Mouse (Mus musculus) hindbrain, postnatal 0 days (tissue): ENCODE measurements around the gene Dhrs2. TPM values are rescaled to one million over a fixed set of nuclear protein-coding genes. Genes with fewer than 3 reads are reported as not detected.

Source experiments
- ATAC-seq: fragments of 200-750 bp; cut with Nextera tagmentation; 2 replicates; pipeline ENCODE4 v1.8.0; 2017; ENCODE audit warnings: mild to moderate bottlenecking, moderate TSS enrichment, moderate library complexity
- DNase-seq: peaks from one replicate; pipeline ENCODE4 v3.0.0-alpha.2; 2015; ENCODE audit warnings: low spot score
- H3K27ac ChIP-seq: fragments of 300-500 bp; sonication (generic); 2 replicates; pipeline ENCODE4 v1.5.1; 2014; ENCODE audit warnings: mild to moderate bottlenecking
- H3K27me3 ChIP-seq: fragments of 300-500 bp; sonication (generic); 2 replicates; pipeline ENCODE4 v1.6.1; 2014; ENCODE audit warnings: low read length, mixed read lengths; ENCODE audit not compliant: insufficient read depth
- H3K36me3 ChIP-seq: fragments of 300-500 bp; sonication (generic); 2 replicates; pipeline ENCODE4 v1.6.1; 2014; ENCODE audit warnings: low read length, mixed read lengths; ENCODE audit not compliant: insufficient read depth
- H3K4me1 ChIP-seq: fragments of 300-500 bp; sonication (generic); 2 replicates; pipeline ENCODE4 v1.6.1; 2014; ENCODE audit warnings: antibody characterized with exemption, low read length, mixed read lengths; ENCODE audit not compliant: insufficient read depth
- H3K4me2 ChIP-seq: fragments of 300-500 bp; sonication (generic); 2 replicates; pipeline ENCODE4 v1.6.1; 2014; ENCODE audit warnings: low read depth, mild to moderate bottlenecking, low read length, moderate library complexity, mixed read lengths
- H3K4me3 ChIP-seq: fragments of 300-500 bp; sonication (generic); 2 replicates; pipeline ENCODE4 v1.5.1; 2014; ENCODE audit warnings: low read length
- H3K9ac ChIP-seq: fragments of 300-500 bp; sonication (generic); replicated peaks from 2 replicates; pipeline ENCODE4 v1.6.1; 2014; ENCODE audit warnings: mild to moderate bottlenecking, low read length, moderate library complexity, mixed read lengths
- H3K9me3 ChIP-seq: fragments of 300-500 bp; sonication (generic); 2 replicates; pipeline ENCODE4 v1.6.1; 2016; ENCODE audit warnings: low read length, mixed read lengths
- CTCF ChIP-seq: IDR thresholded peaks from 2 replicates; pipeline ENCODE4 v1.5.1; 2016; ENCODE audit warnings: antibody characterized with exemption, control low read depth, low read depth
- WGBS: fragments of 180-500 bp; shearing (Covaris S2); extraction: QIAGEN DNeasy Blood & Tissue Kit; methylation state at CpG from one replicate; pipeline ENCODE4 v1.1.7; 2014; 5-methylcytosine and 5-hydroxymethylcytosine counted together
- polyA plus RNA-seq: library from polyadenylated mRNA; unstranded; fragments of >200 nt; fragmentation: Nextera tagmentation; extraction: Ambion mirVana; gene quantifications from 2 replicates; pipeline ENCODE4 v1.2.1, GENCODE M21; 2015
- total RNA-seq: library from RNA; depleted of rRNA; stranded (reverse); fragments of >200 nt; gene quantifications from 2 replicates; pipeline ENCODE4 v1.2.3, GENCODE M21; 2014

The Dhrs2 gene
- total and polyA plus RNA-seq, 2 experiments from 2014 or later = 1.7 to 2.0 TPM

GRCm38 (mm10) chr14:55242664-55243063, 20.9 kb downstream of the Dhrs2 start:
- WGBS = 70% methylated on average over 1 of the region's 1 CpGs
- H3K9ac ChIP-seq = no peak overlapping the region
- ATAC-seq (no peak), DNase-seq (peak; percentile 51)
- no peak for TF ChIP-seq CTCF
- H3K4me2 ChIP-seq = no peak overlapping the region
- no peaks in the 10 kb centered on the region for H3K4me1 ChIP-seq
- H3K9me3 ChIP-seq = no peaks in the 10 kb centered on the region
- no peak overlapping the region for H3K4me3 ChIP-seq
- H3K27ac ChIP-seq = no peak overlapping the region
- no peaks in the 10 kb centered on the region for H3K27me3 ChIP-seq
- H3K36me3 ChIP-seq = no peaks in the 10 kb centered on the region

- H3K36me3 ChIP-seq = no peaks in the 10 kb centered on the region
- no peak overlapping the region for H3K4me2 ChIP-seq
- H3K9me3 ChIP-seq = no peaks in the 10 kb centered on the region
- 44% methylated on average over 6 of the region's 6 CpGs for WGBS
- ATAC-seq (no peak), DNase-seq (no peak)
- H3K4me3 ChIP-seq = no peak overlapping the region
- TF ChIP-seq CTCF = no peak
- no peaks in the 10 kb centered on the region for H3K4me1 ChIP-seq
- no peaks in the 10 kb centered on the region for H3K27me3 ChIP-seq
- no peak overlapping the region for H3K27ac ChIP-seq
- H3K9ac ChIP-seq = no peak overlapping the region
These were observed 25.4 kb downstream of the Dhrs2 start for GRCm38 (mm10) chr14:55247181-55247580.

GRCm38 (mm10) chr14:55248284-55248683, 26.5 kb downstream of the Dhrs2 start:
- H3K27ac ChIP-seq = no peak overlapping the region
- WGBS = 72% methylated on average over 6 of the region's 6 CpGs
- no peak overlapping the region for H3K4me3 ChIP-seq
- DNase-seq = no peak
- H3K4me2 ChIP-seq = no peak overlapping the region
- no peaks in the 10 kb centered on the region for H3K36me3 ChIP-seq
- H3K9me3 ChIP-seq = no peaks in the 10 kb centered on the region
- no peak for ATAC-seq
- no peaks in the 10 kb centered on the region for H3K4me1 ChIP-seq
- no peak overlapping the region for H3K9ac ChIP-seq
- no peak for TF ChIP-seq CTCF
- H3K27me3 ChIP-seq = no peaks in the 10 kb centered on the region

GRCm38 (mm10) chr14:55253580-55253979, 31.8 kb downstream of the Dhrs2 start:
- H3K27ac ChIP-seq = no peak overlapping the region

GRCm38 (mm10) chr14:55255443-55255842, 33.6 kb downstream of the Dhrs2 start:
- H3K4me1 ChIP-seq = no peaks in the 10 kb centered on the region
- no peak for TF ChIP-seq CTCF
- 34% methylated on average over 6 of the region's 6 CpGs for WGBS

More at GRCm38 (mm10) chr14:55253580-55253979, 31.8 kb downstream of the Dhrs2 start:
- no peaks in the 10 kb centered on the region for H3K36me3 ChIP-seq
- DNase-seq (no peak), ATAC-seq (no peak)
- WGBS = 76% methylated on average over 4 of the region's 4 CpGs
- no peak overlapping the region for H3K4me2 ChIP-seq
- no peaks in the 10 kb centered on the region for H3K27me3 ChIP-seq
- H3K9me3 ChIP-seq = no peaks in the 10 kb centered on the region
- no peak overlapping the region for H3K9ac ChIP-seq
- H3K4me3 ChIP-seq = no peak overlapping the region
- no peak for TF ChIP-seq CTCF
- H3K4me1 ChIP-seq = no peaks in the 10 kb centered on the region

GRCm38 (mm10) chr14:55271158-55271557, 49.4 kb downstream of the Dhrs2 start:
- H3K9ac ChIP-seq = no peak overlapping the region
- TF ChIP-seq CTCF = peak; percentile 37
- no peaks in the 10 kb centered on the region for H3K9me3 ChIP-seq
- 47% methylated on average over 3 of the region's 3 CpGs for WGBS
- no peak overlapping the region for H3K4me2 ChIP-seq
- H3K4me3 ChIP-seq = no peak overlapping the region
- no peaks in the 10 kb centered on the region for H3K36me3 ChIP-seq
- no peak overlapping the region for H3K27ac ChIP-seq
- H3K4me1 ChIP-seq = no peaks in the 10 kb centered on the region
- ATAC-seq (no peak), DNase-seq (peak; percentile 63)
- no peaks in the 10 kb centered on the region for H3K27me3 ChIP-seq

More at GRCm38 (mm10) chr14:55255443-55255842, 33.6 kb downstream of the Dhrs2 start:
- no peaks in the 10 kb centered on the region for H3K36me3 ChIP-seq
- ATAC-seq (no peak), DNase-seq (no peak)
- no peak overlapping the region for H3K9ac ChIP-seq
- H3K4me2 ChIP-seq = no peak overlapping the region
- H3K4me3 ChIP-seq = no peak overlapping the region
- H3K27ac ChIP-seq = no peak overlapping the region
- no peaks in the 10 kb centered on the region for H3K9me3 ChIP-seq
- no peaks in the 10 kb centered on the region for H3K27me3 ChIP-seq

GRCm38 (mm10) chr14:55273023-55273422, 51.2 kb downstream of the Dhrs2 start:
- no peak for TF ChIP-seq CTCF
- H3K4me2 ChIP-seq = no peak overlapping the region
- H3K27ac ChIP-seq = no peak overlapping the region
- DNase-seq (peak; percentile 13), ATAC-seq (no peak)
- H3K4me1 ChIP-seq = no peaks in the 10 kb centered on the region
- no peak overlapping the region for H3K4me3 ChIP-seq
- no peaks in the 10 kb centered on the region for H3K27me3 ChIP-seq
- no peak overlapping the region for H3K9ac ChIP-seq
- H3K36me3 ChIP-seq = no peaks in the 10 kb centered on the region
- no peaks in the 10 kb centered on the region for H3K9me3 ChIP-seq
- 60% methylated on average over 4 of the region's 4 CpGs for WGBS
